Mouse (Mus musculus): ENCODE data around the gene Loxl3.

GRCm38 (mm10) chr6:83058725-83059124 lies 24.8 kb downstream of the Loxl3 start:
- TF ChIP-seq CTCF (IDR thresholded peaks at IDR 0.05; ENCODE audit: borderline replicate concordance, control insufficient read depth, extremely low read depth, insufficient read depth, low read length, poor library complexity) (no peak), POLR2A (IDR thresholded peaks at IDR 0.05; ENCODE audit: control insufficient read depth, extremely low read depth, insufficient read depth, low read length, poor library complexity) (no peak)
